Mouse (Mus musculus): ENCODE results near the gene Tor2a.

Gene Tor2a

GRCm38 (mm10) chr2:32729547-32729946 lies 27.5 kb upstream of the Tor2a start:
- no peak for DNase-seq (ENCODE audit: low read depth, low spot score)

- DNase-seq (ENCODE audit: low read depth, low spot score), result peak; percentile 83
Observed at GRCm38 (mm10) chr2:32730854-32731253, 26.2 kb upstream of the Tor2a start.

- DNase-seq (ENCODE audit: low read depth, low spot score), result no peak
Observed at GRCm38 (mm10) chr2:32731911-32732310, 25.1 kb upstream of the Tor2a start.

- no peak for DNase-seq (ENCODE audit: low read depth, low spot score)
Observed at GRCm38 (mm10) chr2:32732695-32733094, 24.3 kb upstream of the Tor2a start.

- DNase-seq (ENCODE audit: low read depth, low spot score), result no peak
Observed at GRCm38 (mm10) chr2:32734480-32734879, 22.6 kb upstream of the Tor2a start.

- DNase-seq (ENCODE audit: low read depth, low spot score), result no peak
Observed at GRCm38 (mm10) chr2:32734933-32735332, 22.1 kb upstream of the Tor2a start.

- no peak for DNase-seq (ENCODE audit: low read depth, low spot score)
Observed at GRCm38 (mm10) chr2:32736306-32736829, 20.7 kb upstream of the Tor2a start.

- DNase-seq (ENCODE audit: low read depth, low spot score), result no peak
Observed at GRCm38 (mm10) chr2:32737008-32737407, 20.0 kb upstream of the Tor2a start.

- DNase-seq (ENCODE audit: low read depth, low spot score), result no peak
Observed at GRCm38 (mm10) chr2:32739311-32739710, 17.7 kb upstream of the Tor2a start.

GRCm38 (mm10) chr2:32740916-32741272 lies 16.1 kb upstream of the Tor2a start, which contains the start of gene 6330409D20Rik:
6330409D20Rik (minus strand) TSS chr2:32741016.
- DNase-seq (ENCODE audit: low read depth, low spot score), result no peak

- DNase-seq (ENCODE audit: low read depth, low spot score), result peak; percentile 70
Observed at GRCm38 (mm10) chr2:32741273-32742172, 15.5 kb upstream of the Tor2a start.

GRCm38 (mm10) chr2:32742173-32742531 lies 14.9 kb upstream of the Tor2a start:
- DNase-seq (ENCODE audit: low read depth, low spot score), result peak; percentile 69

- DNase-seq (ENCODE audit: low read depth, low spot score), result no peak
Observed at GRCm38 (mm10) chr2:32744272-32744982, 12.6 kb upstream of the Tor2a start.

GRCm38 (mm10) chr2:32749082-32749481 lies 8.0 kb upstream of the Tor2a start:
- no peak for DNase-seq (ENCODE audit: low read depth, low spot score)

GRCm38 (mm10) chr2:32750199-32750598 lies 6.8 kb upstream of the Tor2a start:
- DNase-seq (ENCODE audit: low read depth, low spot score), result no peak

GRCm38 (mm10) chr2:32750887-32751664 lies 6.0 kb upstream of the Tor2a start:
- peak; percentile 90 for DNase-seq (ENCODE audit: low read depth, low spot score)

GRCm38 (mm10) chr2:32751665-32752033 lies 5.4 kb upstream of the Tor2a start:
- no peak for DNase-seq (ENCODE audit: low read depth, low spot score)

GRCm38 (mm10) chr2:32752181-32752580 lies 4.9 kb upstream of the Tor2a start:
- DNase-seq (ENCODE audit: low read depth, low spot score), result no peak

- no peak for DNase-seq (ENCODE audit: low read depth, low spot score)
Observed at GRCm38 (mm10) chr2:32756674-32757055, 369 bp upstream of the Tor2a start.

GRCm38 (mm10) chr2:32758503-32758902 lies 1.5 kb downstream of the Tor2a start:
- DNase-seq (ENCODE audit: low read depth, low spot score), result no peak

- no peak for DNase-seq (ENCODE audit: low read depth, low spot score)
Observed at GRCm38 (mm10) chr2:32759001-32759400, 2.0 kb downstream of the Tor2a start.

- DNase-seq (ENCODE audit: low read depth, low spot score), result no peak
Observed at GRCm38 (mm10) chr2:32761361-32761760, 4.3 kb downstream of the Tor2a start.
